Mouse (Mus musculus) hindbrain, embryonic 10.5 days (tissue): Measurements from ENCODE around the gene Gm4881. TPM values are rescaled to one million over a fixed set of nuclear protein-coding genes. Genes with fewer than 3 reads are reported as not detected.

Experiments
- DNase-seq: peaks from one replicate; pipeline ENCODE4 v3.0.0-alpha.2; 2017; ENCODE audit warnings: low spot score
- H3K27ac ChIP-seq: fragments of 300-500 bp; sonication (generic); 2 replicates; pipeline ENCODE4 v1.5.1; 2016; ENCODE audit warnings: mild to moderate bottlenecking, moderate library complexity
- H3K27me3 ChIP-seq: fragments of 300-500 bp; sonication (generic); 2 replicates; pipeline ENCODE4 v1.6.1; 2016; ENCODE audit warnings: mild to moderate bottlenecking; ENCODE audit not compliant: poor library complexity, insufficient read depth, severe bottlenecking
- H3K36me3 ChIP-seq: fragments of 300-500 bp; sonication (generic); 2 replicates; pipeline ENCODE4 v1.6.1; 2016; ENCODE audit warnings: mild to moderate bottlenecking, moderate library complexity
- H3K4me1 ChIP-seq: fragments of 300-500 bp; sonication (generic); replicated peaks from 2 replicates; pipeline ENCODE4 v1.6.1; 2016; ENCODE audit warnings: mild to moderate bottlenecking
- H3K4me3 ChIP-seq: fragments of 300-500 bp; sonication (generic); 2 replicates; pipeline ENCODE4 v1.5.1; 2016; ENCODE audit warnings: mild to moderate bottlenecking, moderate library complexity
- H3K9me3 ChIP-seq: fragments of 300-500 bp; sonication (generic); 2 replicates; pipeline ENCODE4 v1.6.1; 2016; ENCODE audit warnings: mild to moderate bottlenecking, moderate library complexity
- WGBS: fragments of 180-500 bp; shearing (Covaris S2); methylation state at CpG from one replicate; pipeline ENCODE4 v1.1.7; 2016; 5-methylcytosine and 5-hydroxymethylcytosine counted together
- polyA plus RNA-seq: library from polyadenylated mRNA; unstranded; fragments of >200 nt; fragmentation: Nextera tagmentation; extraction: Ambion mirVana; gene quantifications from 2 replicates; pipeline ENCODE4 v1.2.1, GENCODE M21; 2016

Gene Gm4881
- polyA plus RNA-seq, 1 experiment from 2014 or later = 2.7 TPM

DNA sequence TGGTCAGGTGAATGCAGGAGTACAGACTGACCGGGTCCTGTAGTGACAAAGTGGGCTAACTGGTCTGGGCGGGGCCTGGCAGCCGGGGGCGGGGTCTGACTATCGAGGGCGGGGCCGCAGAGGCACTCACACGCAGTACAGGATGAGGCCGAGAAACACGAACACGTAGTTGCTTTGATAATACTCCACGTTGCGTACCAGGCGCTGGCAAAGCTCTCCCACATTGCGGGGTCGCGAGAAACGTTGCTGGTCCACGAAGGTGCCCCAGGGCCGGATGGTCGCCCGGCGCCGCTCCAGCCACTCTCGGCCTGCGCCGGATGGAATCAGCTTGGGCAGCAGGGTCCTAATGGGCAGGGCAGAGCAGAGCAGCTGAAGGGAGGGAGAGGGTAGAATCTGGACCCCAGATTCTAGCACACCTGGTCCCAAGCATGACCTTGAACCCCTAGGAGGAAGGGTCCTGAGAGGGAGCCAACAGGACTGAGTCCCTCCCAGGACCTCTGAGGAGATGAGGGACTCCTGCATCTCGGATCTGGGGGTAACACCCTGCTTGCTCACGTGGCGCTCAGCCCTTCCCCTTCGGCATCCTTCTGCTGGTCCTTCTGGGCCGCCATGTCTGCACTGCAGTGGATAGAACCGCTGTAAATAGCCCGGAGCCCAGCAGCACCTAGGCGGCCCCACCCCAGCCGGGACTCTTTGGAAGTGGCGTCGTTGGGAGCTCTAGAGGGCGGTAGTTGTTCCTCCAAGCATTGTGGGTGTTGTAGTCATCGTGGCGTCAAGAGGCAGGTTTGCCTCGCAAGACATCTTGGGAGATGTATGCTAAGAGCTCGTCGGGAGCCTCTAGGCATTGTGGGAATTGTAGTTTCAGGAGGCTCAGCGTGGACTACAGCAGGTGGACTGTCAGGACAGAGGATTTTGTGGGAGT, 27.9 kb upstream of the Gm4881 start, which contains the start of gene Rabac1:
Gene Rabac1 (minus strand): TSS at position 783 of the 922 bp plus-strand sequence.
- H3K27me3 ChIP-seq = no peaks in the 10 kb centered on the region
- H3K4me3 ChIP-seq = peak within 1 kb of the TSS; percentile 78
- peak; percentile 87 for DNase-seq
- peaks cover 20% of the 10 kb centered on the region for H3K4me1 ChIP-seq
- WGBS = under 1% methylated on average over 45 of the region's 45 CpGs
- H3K9me3 ChIP-seq = no peaks in the 10 kb centered on the region
- H3K27ac ChIP-seq = peak within 1 kb of the TSS; percentile 83
- H3K36me3 ChIP-seq = no peaks in the 10 kb centered on the region; the same call in 1 of the 2 replicates

DNA sequence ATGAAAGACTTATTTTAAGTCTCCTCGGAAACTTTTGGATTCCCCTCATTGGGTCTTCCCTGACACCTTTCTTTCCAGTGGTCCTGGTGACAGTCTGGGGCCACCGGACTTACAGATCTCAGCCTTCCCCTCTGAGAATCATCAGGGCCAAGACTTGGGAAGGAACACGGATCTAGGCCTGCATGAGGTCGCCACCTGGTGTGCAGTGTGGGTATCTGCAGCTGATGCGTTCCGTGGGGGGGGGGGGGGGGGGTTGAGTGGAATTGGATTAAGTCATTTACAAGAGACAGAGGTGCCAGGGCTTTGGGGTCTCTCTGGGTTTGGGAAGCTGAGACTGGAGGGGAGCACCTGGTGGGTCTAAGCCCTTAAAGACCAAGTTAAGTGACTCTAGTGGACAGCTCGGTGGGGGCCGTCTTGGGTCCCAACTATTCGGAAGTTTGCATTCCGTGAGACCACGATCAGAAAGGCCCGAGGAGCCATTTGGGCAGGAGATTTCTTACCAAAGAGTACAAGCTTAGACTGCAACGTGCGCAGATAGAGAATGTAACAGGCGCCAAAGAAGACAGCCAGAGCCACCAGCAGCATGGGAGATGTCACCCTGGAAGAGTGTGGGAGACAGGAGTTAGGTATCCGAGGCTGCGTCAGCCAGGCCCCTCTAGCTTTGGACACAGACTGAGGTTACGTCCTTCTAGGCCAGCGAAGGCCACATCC, 27.1 kb upstream of the Gm4881 start:
- peaks cover 20% of the 10 kb centered on the region for H3K4me1 ChIP-seq
- peak overlapping the region; percentile 78 for H3K4me3 ChIP-seq
- DNase-seq = peak; percentile 68
- 11% methylated on average over 19 of the region's 19 CpGs for WGBS
- H3K9me3 ChIP-seq = no peaks in the 10 kb centered on the region
- no peaks in the 10 kb centered on the region for H3K27me3 ChIP-seq
- no peaks in the 10 kb centered on the region; the same call in 1 of the 2 replicates for H3K36me3 ChIP-seq
- H3K27ac ChIP-seq = peak overlapping the region; percentile 83

DNA sequence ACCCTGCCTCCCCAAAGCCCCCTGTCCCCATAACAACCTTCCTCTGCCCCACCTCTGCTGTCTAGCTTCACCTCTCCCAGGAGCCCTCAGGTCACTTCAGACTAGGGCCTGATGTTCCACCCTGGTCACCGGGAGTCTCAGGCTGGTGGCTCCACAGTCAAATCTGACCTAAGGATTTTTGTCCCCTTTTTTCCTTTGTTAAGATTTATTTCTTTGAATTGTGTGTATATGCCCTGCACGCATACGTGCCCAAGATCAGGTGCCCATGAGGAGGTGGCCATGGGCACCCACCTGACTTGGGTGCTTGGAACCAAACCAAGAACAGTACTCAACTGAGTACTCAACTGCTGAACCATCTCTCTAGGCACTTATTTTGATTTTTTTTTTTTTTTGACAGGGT, 26.0 kb upstream of the Gm4881 start:
- Histone ChIP-seq H3K36me3 (no peaks in the 10 kb centered on the region; the same call in 1 of the 2 replicates), H3K9me3 (no peaks in the 10 kb centered on the region), H3K27me3 (no peaks in the 10 kb centered on the region), H3K4me1 (peaks cover 20% of the 10 kb centered on the region), H3K4me3 (no peak overlapping the region), H3K27ac (no peak overlapping the region)
- DNase-seq = no peak
- WGBS = 95% methylated on average over 3 of the region's 3 CpGs

DNA sequence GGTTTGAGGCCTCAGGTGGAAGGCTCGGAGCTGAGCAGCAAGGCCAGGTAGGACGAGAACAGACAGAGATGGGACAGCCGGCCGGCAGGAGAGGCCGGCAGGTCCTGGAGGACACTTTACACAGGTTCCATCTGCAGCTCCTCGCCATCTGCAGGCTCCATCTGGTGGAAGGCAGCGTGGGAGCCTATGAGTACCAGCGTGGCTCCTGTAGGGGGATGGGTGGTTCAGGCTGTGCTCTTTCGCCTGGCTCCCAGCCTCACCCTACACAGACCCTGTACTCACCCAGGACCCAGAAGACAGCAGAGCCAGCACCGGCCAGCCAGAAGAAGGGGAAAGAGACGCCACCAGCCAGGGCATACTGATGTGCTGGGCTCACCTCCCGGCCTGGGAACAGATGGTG, 25.5 kb upstream of the Gm4881 start:
- H3K27ac ChIP-seq = peak overlapping the region; percentile 26; the same call in 1 of the 2 replicates
- DNase-seq = no peak
- no peaks in the 10 kb centered on the region; the same call in 1 of the 2 replicates for H3K36me3 ChIP-seq
- WGBS = 80% methylated on average over 12 of the region's 12 CpGs
- H3K9me3 ChIP-seq = no peaks in the 10 kb centered on the region
- H3K4me3 ChIP-seq = no peak overlapping the region
- H3K27me3 ChIP-seq = no peaks in the 10 kb centered on the region
- H3K4me1 ChIP-seq = peaks cover 24% of the 10 kb centered on the region

DNA sequence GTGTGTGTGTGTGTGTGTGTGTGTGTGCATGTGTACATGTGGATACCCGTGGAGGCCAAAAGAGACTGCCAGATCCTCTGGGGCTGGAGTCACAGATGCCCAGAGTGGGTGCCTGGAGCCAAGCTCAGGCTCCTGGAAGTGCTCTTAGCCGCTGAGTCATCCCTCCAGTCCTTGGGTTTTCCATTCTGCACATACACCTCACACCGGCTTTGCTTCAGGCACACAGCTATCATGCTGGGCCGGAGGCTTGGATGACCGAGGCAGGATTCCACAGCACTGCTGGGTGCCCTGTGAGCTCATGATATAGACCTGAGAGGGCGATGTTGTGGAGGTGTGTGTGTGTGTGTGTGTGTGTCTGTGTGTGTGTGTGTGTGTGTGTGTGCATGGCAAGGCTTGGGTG, 24.2 kb upstream of the Gm4881 start:
- peaks cover 26% of the 10 kb centered on the region for H3K4me1 ChIP-seq
- no peak for DNase-seq
- no peaks in the 10 kb centered on the region for H3K9me3 ChIP-seq
- no peak overlapping the region for H3K4me3 ChIP-seq
- no peaks in the 10 kb centered on the region; the same call in 1 of the 2 replicates for H3K36me3 ChIP-seq
- no peak overlapping the region for H3K27ac ChIP-seq
- no peaks in the 10 kb centered on the region for H3K27me3 ChIP-seq
- WGBS = 74% methylated on average over 6 of the region's 6 CpGs

DNA sequence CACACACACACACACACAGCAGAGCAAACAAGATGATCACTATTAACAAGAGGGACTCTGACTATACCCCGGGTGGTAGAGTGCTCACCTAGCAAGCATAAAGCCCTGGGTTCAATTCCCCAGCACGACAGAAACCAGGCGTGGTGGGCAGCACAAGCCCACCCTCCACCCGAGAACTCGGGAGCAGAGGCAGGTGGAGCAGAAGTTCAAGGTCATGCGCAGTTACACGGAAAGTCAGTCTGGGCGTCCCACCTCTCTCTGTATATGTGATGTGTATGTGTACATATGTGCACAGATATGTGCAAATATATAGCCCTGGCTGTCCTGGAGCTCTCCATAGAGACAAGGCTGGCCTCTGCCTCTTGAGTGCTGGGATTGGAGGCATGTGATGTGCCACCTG, 23.7 kb upstream of the Gm4881 start:
- Histone ChIP-seq H3K4me3 (no peak overlapping the region), H3K27ac (no peak overlapping the region), H3K36me3 (no peaks in the 10 kb centered on the region; the same call in 1 of the 2 replicates), H3K9me3 (no peaks in the 10 kb centered on the region), H3K4me1 (peaks cover 26% of the 10 kb centered on the region), H3K27me3 (no peaks in the 10 kb centered on the region)
- 84% methylated on average over 8 of the region's 8 CpGs for WGBS
- no peak for DNase-seq

DNA sequence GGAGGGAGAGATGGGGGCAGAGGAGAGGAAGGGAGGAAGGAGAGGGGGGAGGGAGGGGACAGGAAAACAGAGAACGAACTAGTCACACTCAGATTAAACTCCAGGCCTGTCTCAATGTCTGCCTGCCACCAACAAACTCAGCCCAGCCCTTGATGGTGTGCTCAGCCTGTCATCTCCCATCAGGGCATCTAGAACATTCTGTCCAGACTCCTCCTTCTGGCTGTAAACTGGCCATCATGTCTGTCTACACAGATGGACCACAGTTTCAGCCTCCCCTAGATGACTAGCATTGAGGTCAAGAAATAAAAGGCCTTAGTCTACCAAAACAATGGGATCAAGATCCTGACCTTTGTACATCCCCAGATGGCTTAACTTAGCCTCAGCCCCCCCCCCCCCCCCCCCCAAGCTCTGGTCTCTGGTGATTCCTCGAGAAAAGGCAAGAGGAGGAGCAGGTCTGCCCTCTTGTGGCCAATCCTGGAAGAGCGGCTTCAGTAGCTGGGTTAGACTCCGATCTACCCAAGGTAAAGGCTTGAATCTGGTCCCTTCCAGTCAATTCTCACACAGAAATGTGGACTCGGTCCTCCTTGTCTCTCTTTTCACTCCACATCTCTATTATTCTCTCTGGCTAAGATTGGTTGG, 20.7 kb upstream of the Gm4881 start:
- H3K9me3 ChIP-seq = no peaks in the 10 kb centered on the region
- no peaks in the 10 kb centered on the region for H3K27me3 ChIP-seq
- H3K4me3 ChIP-seq = no peak overlapping the region
- 16% methylated on average over 5 of the region's 5 CpGs for WGBS
- H3K4me1 ChIP-seq = peaks cover 10% of the 10 kb centered on the region; the same call in 1 of the 2 replicates
- DNase-seq = peak; percentile 88
- H3K27ac ChIP-seq = no peak overlapping the region; the same call in 1 of the 2 replicates
- H3K36me3 ChIP-seq = no peaks in the 10 kb centered on the region; the same call in 1 of the 2 replicates

DNA sequence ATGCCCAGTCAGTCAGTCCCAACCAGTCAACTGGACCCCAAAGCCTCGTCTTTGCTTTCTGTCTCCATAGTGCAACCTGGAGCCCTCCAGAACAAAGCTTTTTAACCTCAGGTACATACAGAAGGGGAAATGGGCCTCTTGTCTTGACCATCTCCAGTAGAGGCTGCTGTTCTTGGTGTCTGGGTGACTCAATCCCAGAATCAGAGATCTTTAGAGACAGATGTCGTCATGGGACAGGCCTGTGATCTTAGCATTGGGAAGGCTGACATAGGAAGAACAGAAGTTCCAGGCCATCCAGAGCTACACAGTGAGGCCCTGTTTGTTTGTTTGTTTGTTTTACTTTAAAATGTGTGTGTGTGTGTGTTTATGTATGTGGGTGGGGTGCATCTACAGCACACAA, 20.0 kb upstream of the Gm4881 start:
- H3K4me3 ChIP-seq = no peak overlapping the region
- WGBS = 86% methylated on average over 2 of the region's 2 CpGs
- no peak for DNase-seq
- peaks cover 5% of the 10 kb centered on the region; the same call in 1 of the 2 replicates for H3K4me1 ChIP-seq
- H3K9me3 ChIP-seq = no peaks in the 10 kb centered on the region
- no peak overlapping the region for H3K27ac ChIP-seq
- no peaks in the 10 kb centered on the region for H3K27me3 ChIP-seq
- H3K36me3 ChIP-seq = no peaks in the 10 kb centered on the region

DNA sequence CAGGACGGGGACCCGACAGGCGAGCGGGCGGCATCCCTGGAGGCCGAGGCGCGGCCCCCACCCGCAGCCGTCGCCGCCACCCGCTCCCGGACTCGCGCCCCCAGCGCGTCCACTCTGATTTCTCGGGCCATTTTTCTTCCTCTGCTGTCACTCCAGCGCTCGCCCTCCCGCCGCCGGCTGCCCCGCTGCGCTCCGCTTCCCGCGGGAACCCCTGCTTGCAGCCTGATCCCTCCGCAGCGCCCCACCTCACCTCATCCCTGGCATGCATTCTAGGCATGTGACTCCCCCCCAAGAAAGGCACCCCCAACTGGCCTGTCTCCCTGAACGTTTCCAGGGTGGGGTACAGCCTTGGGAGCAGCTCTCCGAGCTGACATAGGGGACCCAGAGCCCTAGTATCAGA, 10.9 kb upstream of the Gm4881 start:
- Histone ChIP-seq H3K36me3 (no peaks in the 10 kb centered on the region), H3K27me3 (peaks cover 73% of the 10 kb centered on the region), H3K4me1 (peaks cover 53% of the 10 kb centered on the region), H3K9me3 (peaks cover 4% of the 10 kb centered on the region; the same call in 1 of the 2 replicates), H3K4me3 (peak overlapping the region; percentile 55), H3K27ac (peak overlapping the region; percentile 87)
- 1% methylated on average over 33 of the region's 33 CpGs for WGBS
- no peak for DNase-seq

DNA sequence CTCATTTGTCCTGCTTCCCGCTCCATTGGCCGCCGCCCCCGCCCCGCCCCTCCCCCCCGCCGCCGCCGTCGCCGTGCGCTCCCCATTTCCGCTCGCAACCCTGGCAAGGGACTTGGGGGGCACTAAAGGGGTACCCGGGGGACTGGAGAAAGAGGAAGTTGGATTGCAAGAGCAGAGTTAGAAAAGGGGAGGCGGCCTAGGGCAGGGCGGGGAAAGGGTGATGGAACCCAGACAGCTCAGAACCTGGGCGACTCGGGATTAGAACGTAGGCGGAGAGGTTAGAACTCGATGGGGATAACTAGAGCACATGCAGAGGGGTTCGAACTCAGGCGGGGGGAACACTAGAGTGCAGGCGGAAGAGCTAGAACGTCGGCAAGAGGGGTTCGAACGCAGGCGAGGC, 10.2 kb upstream of the Gm4881 start:
- DNase-seq = no peak
- H3K27ac ChIP-seq = peak overlapping the region; percentile 87
- 1% methylated on average over 30 of the region's 30 CpGs for WGBS
- H3K4me1 ChIP-seq = peaks cover 60% of the 10 kb centered on the region
- peaks cover 81% of the 10 kb centered on the region for H3K27me3 ChIP-seq
- H3K36me3 ChIP-seq = no peaks in the 10 kb centered on the region
- H3K4me3 ChIP-seq = peak overlapping the region; percentile 55
- H3K9me3 ChIP-seq = peaks cover 4% of the 10 kb centered on the region; the same call in 1 of the 2 replicates

DNA sequence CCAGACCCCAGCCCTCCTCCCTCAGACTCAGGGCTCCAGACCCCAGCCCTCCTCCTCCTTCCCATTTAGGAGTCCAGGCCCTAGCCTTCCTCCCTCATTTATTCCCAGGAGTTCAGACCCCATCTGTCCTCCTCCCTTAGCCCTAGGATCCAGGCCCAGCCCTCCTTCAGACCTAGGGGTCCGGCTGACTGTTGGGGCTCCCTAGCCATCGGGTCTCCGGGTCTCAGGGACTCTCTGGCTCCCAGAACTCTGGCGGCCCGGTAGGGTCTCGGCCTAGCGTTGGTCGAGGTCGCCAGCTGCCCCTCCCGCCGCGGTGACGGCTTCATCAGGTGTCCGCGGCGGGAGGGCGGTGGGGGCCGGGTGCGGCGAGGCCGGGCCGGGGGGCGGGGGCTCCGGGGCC, 9.7 kb upstream of the Gm4881 start:
- Histone ChIP-seq H3K27ac (peak overlapping the region; percentile 87), H3K9me3 (peaks cover 4% of the 10 kb centered on the region; the same call in 1 of the 2 replicates), H3K27me3 (peaks cover 86% of the 10 kb centered on the region), H3K4me1 (peaks cover 65% of the 10 kb centered on the region), H3K4me3 (peak overlapping the region; percentile 55), H3K36me3 (no peaks in the 10 kb centered on the region)
- under 1% methylated on average over 24 of the region's 24 CpGs for WGBS
- DNase-seq = peak; percentile 51

DNA sequence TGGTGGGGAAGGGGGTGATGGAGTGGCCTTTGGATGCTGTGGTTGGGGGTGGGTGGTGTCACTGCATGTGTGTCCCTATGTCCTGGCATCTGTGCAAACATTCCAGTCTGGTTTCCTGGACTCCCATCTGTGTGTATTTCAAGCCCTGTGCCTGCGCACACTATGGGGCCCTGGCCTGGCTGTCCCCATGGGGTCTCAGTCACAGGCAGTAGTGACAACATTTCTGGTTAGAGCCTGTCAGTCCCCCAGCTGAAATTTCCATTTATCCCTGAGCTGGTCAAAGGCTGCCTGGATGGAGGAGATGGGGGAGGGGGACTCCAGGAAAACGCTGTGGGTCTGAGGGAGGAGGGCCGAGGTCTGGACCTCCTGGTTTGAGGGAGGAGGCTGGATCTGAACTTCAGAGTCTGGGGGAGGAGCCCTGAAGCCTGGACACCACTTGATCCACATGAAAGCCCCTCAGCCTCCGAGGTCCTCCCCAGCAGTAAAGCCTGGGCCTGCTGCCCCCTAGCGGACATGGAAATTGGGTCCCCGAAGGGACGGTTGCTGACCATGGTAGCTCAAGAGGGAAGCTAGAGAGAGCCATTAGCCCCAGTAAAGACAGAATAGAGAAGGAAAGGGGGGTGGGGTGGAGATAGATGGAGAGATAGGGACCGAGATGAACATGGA, 5.8 kb upstream of the Gm4881 start:
- peak; percentile 89 for DNase-seq
- Histone ChIP-seq H3K27ac (peak overlapping the region; percentile 46; the same call in 1 of the 2 replicates), H3K27me3 (peaks cover 100% of the 10 kb centered on the region), H3K9me3 (no peaks in the 10 kb centered on the region), H3K36me3 (no peaks in the 10 kb centered on the region), H3K4me3 (no peak overlapping the region), H3K4me1 (peaks cover 78% of the 10 kb centered on the region)
- under 1% methylated on average over 8 of the region's 8 CpGs for WGBS
